Mouse (Mus musculus) MEL (cell line): ENCODE data around the gene Tubgcp6. TPM values are rescaled to one million over a fixed set of nuclear protein-coding genes. Genes with fewer than 3 reads are reported as not detected.
A peak's percentile ranks its signal among the peaks of the same experiment; 100 is the strongest.

Experiments
- DNase-seq: peaks from one replicate; pipeline ENCODE4 v3.0.0; 2011; ENCODE audit warnings: low read depth, low spot score
- H3K27ac ChIP-seq: 2 replicates; pipeline ENCODE4 v1.5.1; 2012; ENCODE audit warnings: low read depth, mild to moderate bottlenecking, control low read depth, low read length, moderate library complexity; ENCODE audit not compliant: control insufficient read depth
- H3K27me3 ChIP-seq, 2 experiments: fragments of 150-350 bp in 1 of 2; sonication (generic) in 1 of 2; 2 replicates each; pipeline ENCODE4 v1.6.1; 2012; ENCODE audit warnings: low read length in 2 of 2, mild to moderate bottlenecking in 2 of 2, improper control_type of control experiment in 1 of 2, moderate library complexity in 1 of 2; ENCODE audit not compliant: insufficient read depth in 2 of 2, control insufficient read depth in 1 of 2
- H3K36me3 ChIP-seq, 2 experiments: 2 replicates each; pipeline ENCODE4 v1.6.1; 2012 to 2014; ENCODE audit warnings: low read length in 2 of 2, improper control_type of control experiment in 1 of 2, inconsistent platforms in 1 of 2, mild to moderate bottlenecking in 1 of 2; ENCODE audit not compliant: insufficient read depth in 2 of 2, control insufficient read depth in 1 of 2
- H3K4me1 ChIP-seq, 2 experiments: fragments of 150-350 bp in 1 of 2; sonication (generic) in 1 of 2; 2 replicates each; pipeline ENCODE4 v1.6.1; 2012; ENCODE audit warnings: low read length in 2 of 2, improper control_type of control experiment in 1 of 2, mild to moderate bottlenecking in 1 of 2; ENCODE audit not compliant: insufficient read depth in 2 of 2, control insufficient read depth in 1 of 2
- H3K4me3 ChIP-seq, 2 experiments: fragments of 150-350 bp in 1 of 2; sonication (generic) in 1 of 2; 2 replicates each; pipeline ENCODE4 v1.5.1; 2012; ENCODE audit warnings: low read depth in 2 of 2, low read length in 2 of 2, mild to moderate bottlenecking in 2 of 2, moderate library complexity in 2 of 2, control low read depth in 1 of 2, improper control_type of control experiment in 1 of 2; ENCODE audit not compliant: control insufficient read depth in 1 of 2, insufficient read depth in 1 of 2
- H3K79me2 ChIP-seq: 2 replicates; pipeline ENCODE4 v1.6.1; 2012; ENCODE audit warnings: mild to moderate bottlenecking, low read length, moderate library complexity; ENCODE audit not compliant: control insufficient read depth, poor library complexity, insufficient read depth
- H3K9ac ChIP-seq: 2 replicates; pipeline ENCODE4 v1.6.1; 2012; ENCODE audit warnings: low read depth, mild to moderate bottlenecking, control low read depth, low read length, moderate library complexity; ENCODE audit not compliant: control insufficient read depth, poor library complexity, severe bottlenecking
- H3K9me3 ChIP-seq: fragments of 150-350 bp; sonication (generic); replicated peaks from 2 replicates; pipeline ENCODE4 v1.6.1; 2012; ENCODE audit warnings: mild to moderate bottlenecking, low read length, improper control_type of control experiment, moderate library complexity; ENCODE audit not compliant: insufficient read depth
- E2F4 ChIP-seq: IDR thresholded peaks from 2 replicates; pipeline ENCODE4 v1.6.1; 2011; ENCODE audit warnings: low read depth, low read length, improper control_type of control experiment, borderline replicate concordance
- ELF1 ChIP-seq: IDR thresholded peaks from 2 replicates; pipeline ENCODE4 v1.6.1; 2014; ENCODE audit warnings: low read depth, mild to moderate bottlenecking, inconsistent platforms, low read length, improper control_type of control experiment, moderate library complexity
- GATA1 ChIP-seq: IDR thresholded peaks from 2 replicates; pipeline ENCODE4 v1.6.1; 2011; ENCODE audit warnings: low read depth, low read length, improper control_type of control experiment
- HCFC1 ChIP-seq: IDR thresholded peaks from 2 replicates; pipeline ENCODE4 v1.6.1; 2012; ENCODE audit warnings: low read depth, mild to moderate bottlenecking, inconsistent platforms, low read length, improper control_type of control experiment, moderate library complexity
- KAT2A ChIP-seq: conservative IDR thresholded peaks from 2 replicates; pipeline ENCODE4 v1.6.1; 2012; ENCODE audit warnings: low read depth, low read length, improper control_type of control experiment, inconsistent platforms
- MAFK ChIP-seq: IDR thresholded peaks from 2 replicates; pipeline ENCODE4 v1.6.1; 2011; ENCODE audit warnings: low read depth, mild to moderate bottlenecking, low read length, improper control_type of control experiment, borderline replicate concordance
- MAX ChIP-seq: IDR thresholded peaks from 2 replicates; pipeline ENCODE4 v1.6.1; 2011; ENCODE audit warnings: low read length, improper control_type of control experiment
- MAZ ChIP-seq: IDR thresholded peaks from 2 replicates; pipeline ENCODE4 v1.6.1; 2012; ENCODE audit warnings: low read depth, mild to moderate bottlenecking, inconsistent platforms, low read length, improper control_type of control experiment
- MEF2A ChIP-seq: IDR thresholded peaks from 2 replicates; pipeline ENCODE4 v1.6.1; 2014; ENCODE audit warnings: low read depth, mild to moderate bottlenecking, inconsistent platforms, low read length, improper control_type of control experiment; ENCODE audit not compliant: poor library complexity, insufficient replicate concordance, severe bottlenecking; ENCODE audit errors: extremely low read depth
- MXI1 ChIP-seq: IDR thresholded peaks from 2 replicates; pipeline ENCODE4 v1.6.1; 2011; ENCODE audit warnings: mild to moderate bottlenecking, low read depth, low read length, improper control_type of control experiment
- MYB ChIP-seq: IDR thresholded peaks from 2 replicates; pipeline ENCODE4 v1.6.1; 2011; ENCODE audit warnings: mild to moderate bottlenecking, low read depth, low read length, improper control_type of control experiment
- NELFE ChIP-seq: IDR thresholded peaks from 2 replicates; pipeline ENCODE4 v1.6.1; 2011; ENCODE audit warnings: low read depth, low read length, improper control_type of control experiment
- NRF1 ChIP-seq: IDR thresholded peaks from 2 replicates; pipeline ENCODE4 v1.6.1; 2014; ENCODE audit warnings: low read depth, mild to moderate bottlenecking, inconsistent platforms, low read length, improper control_type of control experiment, moderate library complexity; ENCODE audit not compliant: poor library complexity, insufficient read depth, severe bottlenecking
- POLR2AphosphoS5 ChIP-seq: IDR thresholded peaks from 2 replicates; pipeline ENCODE4 v1.6.1; 2012; ENCODE audit warnings: low read depth, borderline replicate concordance, mild to moderate bottlenecking, inconsistent platforms, low read length, moderate library complexity, mixed read lengths
- RAD21 ChIP-seq: IDR thresholded peaks from 2 replicates; pipeline ENCODE4 v1.6.1; 2011; ENCODE audit warnings: mild to moderate bottlenecking, low read depth, low read length, improper control_type of control experiment
- RCOR1 ChIP-seq: IDR thresholded peaks from 2 replicates; pipeline ENCODE4 v1.6.1; 2012; ENCODE audit warnings: low read depth, mild to moderate bottlenecking, inconsistent platforms, low read length, improper control_type of control experiment
- SIN3A ChIP-seq: IDR thresholded peaks from 2 replicates; pipeline ENCODE4 v1.6.1; 2012; ENCODE audit warnings: low read length, improper control_type of control experiment, inconsistent platforms
- SMC3 ChIP-seq: IDR thresholded peaks from 2 replicates; pipeline ENCODE4 v1.6.1; 2011; ENCODE audit warnings: low read depth, low read length, improper control_type of control experiment
- TBP ChIP-seq: IDR thresholded peaks from 2 replicates; pipeline ENCODE4 v1.8.0; 2011; ENCODE audit warnings: low read depth, low read length, improper control_type of control experiment
- TCF12 ChIP-seq: IDR thresholded peaks from 2 replicates; pipeline ENCODE4 v1.6.1; 2014; ENCODE audit warnings: low read depth, mild to moderate bottlenecking, inconsistent platforms, low read length, improper control_type of control experiment, moderate library complexity
- USF2 ChIP-seq, 2 experiments: IDR thresholded peaks; 2 replicates each; pipeline ENCODE4 v1.6.1; 2011 to 2012; ENCODE audit warnings: improper control_type of control experiment in 2 of 2, low read length in 2 of 2, borderline replicate concordance in 1 of 2, inconsistent platforms in 1 of 2, low read depth in 1 of 2, mild to moderate bottlenecking in 1 of 2; ENCODE audit not compliant: insufficient read depth in 1 of 2
- ZNF384 ChIP-seq: IDR thresholded peaks from 2 replicates; pipeline ENCODE4 v1.6.1; 2012; ENCODE audit warnings: low read depth, mild to moderate bottlenecking, inconsistent platforms, low read length, improper control_type of control experiment
- polyA plus RNA-seq, 2 experiments: library from polyadenylated mRNA; stranded (reverse) in 1 of 2; unstranded in 1 of 2; fragments of >175 nt in 1 of 2; fragments of >200 nt in 1 of 2; gene quantifications; 2 replicates each; pipeline versions ENCODE4 v1.2.1 to v1.2.4; 2012; ENCODE audit warnings: low replicate concordance in 2 of 2, low read depth in 1 of 2; ENCODE audit not compliant: insufficient read length in 2 of 2, insufficient read depth in 1 of 2, missing spikeins in 1 of 2
- total RNA-seq: library from RNA; depleted of rRNA; stranded (reverse); fragments of 300-350 nt; gene quantifications from 2 replicates; pipeline ENCODE4 v1.2.3, GENCODE M21; 2012

Tubgcp6 gene
- total and polyA plus RNA-seq, 3 experiments, result 17.5 to 25.3 TPM; not detected in 1

GRCm38 (mm10) chr15:89131316-89131715, 8.4 kb upstream of the Tubgcp6 start:
- peaks cover 2 to 16% of the 10 kb centered on the region in 2 experiments; a peak in 3 of 4 replicates for H3K4me1 ChIP-seq
- no peak overlapping the region; the same call in 1 of the 2 replicates for H3K9ac ChIP-seq
- H3K27me3 ChIP-seq, result no peaks in the 10 kb centered on the region
- H3K36me3 ChIP-seq, result no peaks in the 10 kb centered on the region
- no peak for TF ChIP-seq RAD21
- TF ChIP-seq ZNF384, result peak; percentile 65
- 0 out of 2 replicates have a peak, but pooled peaks have one; percentile 22 for TF ChIP-seq ELF1
- TF ChIP-seq MYB, result no peak
- TF ChIP-seq NRF1, result no peak
- TF ChIP-seq RCOR1, result no peak
- 0 out of 2 replicates have a peak, but pooled peaks have one; percentile 21 for TF ChIP-seq MXI1
- peaks cover 10% of the 10 kb centered on the region; the same call in 1 of the 2 replicates for H3K79me2 ChIP-seq
- DNase-seq, result peak; percentile 67
- H3K4me3 ChIP-seq, result peak overlapping the region in 1 of 2 experiments; percentile 29; a peak in 1 of 4 replicates
- no peak overlapping the region for H3K27ac ChIP-seq
- no peaks in the 10 kb centered on the region for H3K9me3 ChIP-seq

GRCm38 (mm10) chr15:89130245-89130644, 7.3 kb upstream of the Tubgcp6 start:
- H3K27ac ChIP-seq, result no peak overlapping the region
- H3K4me1 ChIP-seq, result peaks cover 2 to 16% of the 10 kb centered on the region in 2 experiments; a peak in 3 of 4 replicates
- no peak overlapping the region for H3K9ac ChIP-seq
- TF ChIP-seq KAT2A, result no peak
- TF ChIP-seq MEF2A, result no peak
- peaks cover 10% of the 10 kb centered on the region; the same call in 1 of the 2 replicates for H3K79me2 ChIP-seq
- H3K4me3 ChIP-seq, result no peak overlapping the region
- no peaks in the 10 kb centered on the region for H3K36me3 ChIP-seq
- no peak for DNase-seq
- H3K27me3 ChIP-seq, result no peaks in the 10 kb centered on the region
- H3K9me3 ChIP-seq, result no peaks in the 10 kb centered on the region

- H3K4me1 ChIP-seq, result peaks cover 2 to 16% of the 10 kb centered on the region in 2 experiments; a peak in 3 of 4 replicates
- H3K27me3 ChIP-seq, result no peaks in the 10 kb centered on the region
- H3K79me2 ChIP-seq, result peaks cover 10% of the 10 kb centered on the region; the same call in 1 of the 2 replicates
- no peaks in the 10 kb centered on the region; a peak in 1 of 4 replicates for H3K36me3 ChIP-seq
- no peaks in the 10 kb centered on the region for H3K9me3 ChIP-seq
- DNase-seq, result peak; percentile 93
- peak within 1 kb of the TSS; percentile 94 for H3K9ac ChIP-seq
- peak within 1 kb of the TSS; percentile 88 for H3K27ac ChIP-seq
- H3K4me3 ChIP-seq, result peak within 1 kb of the TSS; percentile 91 to 94
- TF ChIP-seq SIN3A, result peak; percentile 86
- 0 out of 2 replicates have a peak, but pooled peaks have one; percentile 53 for TF ChIP-seq E2F4
- peak; percentile 20; the same call in 1 of the 2 replicates for TF ChIP-seq SMC3
- TF ChIP-seq USF2 (IDR thresholded peaks at IDR 0.05; ENCODE audit: borderline replicate concordance in 1 of 2, insufficient read depth in 1 of 2, low read depth in 1 of 2, low read length in 2 of 2), result no peak
- TF ChIP-seq GATA1, result peak; percentile 24; the same call in 1 of the 2 replicates
- TF ChIP-seq KAT2A, result peak; percentile 42; the same call in 1 of the 2 replicates
- TF ChIP-seq POLR2AphosphoS5, result no peak
- TF ChIP-seq HCFC1, result peak; percentile 79
- peak; percentile 59; the same call in 1 of the 2 replicates for TF ChIP-seq MAX
- TF ChIP-seq ELF1, result peak; percentile 90
- no peak for TF ChIP-seq MAZ
- peak; percentile 90 for TF ChIP-seq NELFE
- TF ChIP-seq TBP, result peak; percentile 82
- peak; percentile 53 for TF ChIP-seq TCF12
- TF ChIP-seq MAFK, result no peak
Measured at GRCm38 (mm10) chr15:89128382-89129350, 5.8 kb upstream of the Tubgcp6 start, which contains the start of gene Hdac10. Gene Hdac10 (minus strand): TSS chr15:89128700.
